Mouse (Mus musculus) adrenal gland, postnatal 0 days (tissue): Measurements from ENCODE around the gene Hmg20a. TPM values are rescaled to one million over a fixed set of nuclear protein-coding genes. Genes with fewer than 3 reads are reported as not detected.

Source experiments
- polyA plus RNA-seq: library from polyadenylated mRNA; unstranded; fragments of >200 nt; fragmentation: Nextera tagmentation; extraction: Ambion mirVana; gene quantifications from 2 replicates; pipeline ENCODE4 v1.2.1, GENCODE M21; 2015

The Hmg20a gene
- 23.8 and 32.6 TPM in 2 replicates for polyA plus RNA-seq

DNA sequence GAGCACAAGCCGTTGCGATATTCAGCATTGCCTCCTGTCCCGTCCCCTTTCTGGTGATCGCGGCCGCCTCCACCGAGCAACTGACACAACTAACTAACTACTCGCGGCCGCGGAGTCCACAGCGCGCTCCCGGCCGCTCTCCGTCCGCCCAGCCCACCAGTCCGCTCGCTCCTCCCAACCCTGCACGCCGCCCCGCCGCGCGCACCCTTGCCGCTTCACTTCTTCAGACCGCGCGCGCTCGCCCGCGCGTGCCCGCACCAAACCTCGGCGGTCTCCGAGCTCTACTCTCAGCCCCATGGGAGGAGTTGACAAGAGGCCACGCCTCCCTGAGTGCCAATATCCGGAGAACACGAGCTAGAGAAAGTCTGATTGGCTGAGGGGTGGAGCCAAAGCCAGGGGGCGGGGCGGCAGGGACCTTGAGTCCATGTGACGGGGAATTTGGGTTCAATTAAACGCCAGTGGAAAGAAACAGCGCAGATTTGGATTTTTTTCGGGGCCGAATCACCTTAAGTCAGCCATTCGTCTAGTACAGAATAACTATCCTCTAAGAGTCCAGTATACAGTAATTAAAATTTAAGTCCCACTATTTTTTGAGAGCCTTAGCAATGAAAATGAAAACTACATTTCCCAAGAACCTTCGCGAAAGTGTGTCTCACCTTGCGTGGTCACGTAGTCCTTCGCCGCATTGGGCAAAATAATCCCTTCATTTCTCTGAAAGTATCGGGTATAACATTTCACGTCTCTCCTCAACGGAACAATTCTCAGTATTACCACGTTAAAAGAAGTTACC lies at the start of gene Hmg20a, which contains the start of gene Peak1:
Gene Hmg20a, plus strand, starts transcription at position 662 of the 790 bp plus-strand sequence.
Gene Peak1, minus strand, starts transcription at position 120 of the 790 bp plus-strand sequence.

Other genes with a start within 250 kb of the Hmg20a start
- 9.2 and 12.1 TPM in 2 replicates for gene Peak1, start 542 bp upstream of the Hmg20a start, polyA plus RNA-seq